Mouse (Mus musculus): ENCODE results near the gene Kmo.

DNA sequence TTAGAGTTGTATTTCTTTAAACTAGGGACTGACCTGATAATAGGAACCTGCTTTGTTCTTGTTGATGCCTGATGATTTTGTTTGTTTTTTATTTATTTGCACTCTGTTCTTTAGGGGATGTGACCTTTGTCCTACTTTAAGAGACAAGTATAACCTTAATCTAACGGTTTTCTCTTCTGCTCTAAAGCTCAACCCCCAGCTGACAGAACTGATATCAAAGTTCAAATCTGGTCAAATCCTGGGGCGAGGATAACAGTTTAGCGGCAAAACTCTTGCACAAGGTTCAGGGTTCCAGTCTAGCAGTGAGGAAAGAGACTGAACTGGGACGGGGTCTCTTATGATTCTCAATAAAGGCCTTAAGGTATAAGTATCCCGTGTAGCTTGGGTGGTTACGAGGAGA is 9.1 kb downstream of the Kmo start:
- TF ChIP-seq CTCF (IDR thresholded peaks at IDR 0.05; ENCODE audit: low read depth, low read length) (no peak), POLR2A (IDR thresholded peaks at IDR 0.05; ENCODE audit: insufficient read depth, low read length) (no peak)

All from ES-Bruce4 (cell line).